Mouse (Mus musculus) embryonic facial prominence, embryonic 14.5 days (tissue): ENCODE measurements around the gene Kctd2. TPM values are rescaled to one million over a fixed set of nuclear protein-coding genes. Genes with fewer than 3 reads are reported as not detected.

Experiments used
- ATAC-seq: fragments of 200-750 bp; cut with Nextera tagmentation; 2 replicates; pipeline ENCODE4 v1.8.0; 2017; ENCODE audit warnings: low read depth, moderate number of reproducible peaks, moderate TSS enrichment
- DNase-seq: peaks from one replicate; pipeline ENCODE4 v3.0.0-alpha.2; 2015; ENCODE audit warnings: low spot score
- H3K27ac ChIP-seq: fragments of 300-500 bp; sonication (generic); replicated peaks from 2 replicates; pipeline ENCODE4 v1.5.1; 2014; ENCODE audit warnings: low read depth, mild to moderate bottlenecking, low read length, moderate library complexity
- H3K27me3 ChIP-seq: fragments of 300-500 bp; sonication (generic); replicated peaks from 2 replicates; pipeline ENCODE4 v1.6.1; 2014; ENCODE audit warnings: low read length; ENCODE audit not compliant: control insufficient read depth, insufficient read depth
- H3K36me3 ChIP-seq: fragments of 300-500 bp; sonication (generic); 2 replicates; pipeline ENCODE4 v1.6.1; 2014; ENCODE audit warnings: low read length, mixed read lengths; ENCODE audit not compliant: control insufficient read depth, insufficient read depth
- H3K4me1 ChIP-seq: fragments of 300-500 bp; sonication (generic); 2 replicates; pipeline ENCODE4 v1.6.1; 2014; ENCODE audit warnings: antibody characterized with exemption, low read length; ENCODE audit not compliant: control insufficient read depth, insufficient read depth
- H3K4me2 ChIP-seq: fragments of 300-500 bp; sonication (generic); 2 replicates; pipeline ENCODE4 v1.6.1; 2014; ENCODE audit warnings: low read depth, mild to moderate bottlenecking, low read length, moderate library complexity, mixed read lengths
- H3K4me3 ChIP-seq: fragments of 300-500 bp; sonication (generic); 2 replicates; pipeline ENCODE4 v1.5.1; 2014; ENCODE audit warnings: low read depth, mild to moderate bottlenecking, low read length
- H3K9ac ChIP-seq: fragments of 300-500 bp; sonication (generic); 2 replicates; pipeline ENCODE4 v1.6.1; 2014; ENCODE audit warnings: low read depth, mild to moderate bottlenecking, low read length, moderate library complexity, mixed read lengths
- H3K9me3 ChIP-seq: fragments of 300-500 bp; sonication (generic); 2 replicates; pipeline ENCODE4 v1.6.1; 2016; ENCODE audit warnings: low read length; ENCODE audit not compliant: control insufficient read depth
- WGBS: fragments of 180-500 bp; shearing (Covaris S2); extraction: QIAGEN DNeasy Blood & Tissue Kit; methylation state at CpG from one replicate; pipeline ENCODE4 v1.1.7; 2014; 5-methylcytosine and 5-hydroxymethylcytosine counted together
- polyA plus RNA-seq: library from polyadenylated mRNA; unstranded; fragments of >200 nt; fragmentation: Nextera tagmentation; extraction: Ambion mirVana; gene quantifications from 2 replicates; pipeline ENCODE4 v1.2.1, GENCODE M21; 2014

Kctd2 gene
- polyA plus RNA-seq, 1 experiment from 2014 or later = 21.8 TPM

GRCm38 (mm10) chr11:115408266-115408920 lies 11.5 kb upstream of the Kctd2 start:
- Histone ChIP-seq H3K4me3 (no peak overlapping the region), H3K9me3 (no peaks in the 10 kb centered on the region), H3K4me1 (peaks cover 12% of the 10 kb centered on the region), H3K27ac (no peak overlapping the region), H3K36me3 (peaks cover 48% of the 10 kb centered on the region), H3K4me2 (no peak overlapping the region), H3K9ac (no peak overlapping the region), H3K27me3 (no peaks in the 10 kb centered on the region)
- no peak for ATAC-seq
- DNase-seq = no peak
- WGBS = 85% methylated on average over 6 of the region's 6 CpGs

- 63% methylated on average over 7 of the region's 7 CpGs for WGBS
- H3K4me2 ChIP-seq = no peak overlapping the region
- peaks cover 48% of the 10 kb centered on the region for H3K36me3 ChIP-seq
- DNase-seq (no peak), ATAC-seq (no peak; the same call in 1 of the 2 replicates)
- H3K27ac ChIP-seq = peak overlapping the region; percentile 61
- H3K27me3 ChIP-seq = no peaks in the 10 kb centered on the region
- H3K9me3 ChIP-seq = no peaks in the 10 kb centered on the region
- H3K4me1 ChIP-seq = peaks cover 9% of the 10 kb centered on the region
- no peak overlapping the region for H3K9ac ChIP-seq
- H3K4me3 ChIP-seq = no peak overlapping the region
Observed at GRCm38 (mm10) chr11:115409556-115409955, 10.4 kb upstream of the Kctd2 start.

- Histone ChIP-seq H3K27ac (peak overlapping the region; percentile 88), H3K9ac (peak overlapping the region; percentile 95), H3K36me3 (peaks cover 32% of the 10 kb centered on the region), H3K4me1 (peaks cover 21% of the 10 kb centered on the region), H3K4me2 (peak overlapping the region; percentile 99), H3K9me3 (no peaks in the 10 kb centered on the region), H3K27me3 (no peaks in the 10 kb centered on the region), H3K4me3 (peak overlapping the region; percentile 74)
- DNase-seq (peak; percentile 63), ATAC-seq (peak; percentile 59)
- WGBS = 2% methylated on average over 26 of the region's 45 CpGs
Observed at GRCm38 (mm10) chr11:115420336-115421190, 635 bp downstream of the Kctd2 start.

- peaks cover 30% of the 10 kb centered on the region; the same call in 1 of the 2 replicates for H3K36me3 ChIP-seq
- ATAC-seq (no peak), DNase-seq (no peak)
- H3K27me3 ChIP-seq = no peaks in the 10 kb centered on the region
- no peaks in the 10 kb centered on the region for H3K9me3 ChIP-seq
- H3K27ac ChIP-seq = no peak overlapping the region
- 39% methylated on average over 1 of the region's 1 CpGs for WGBS
- peaks cover 21% of the 10 kb centered on the region for H3K4me1 ChIP-seq
- peak overlapping the region; percentile 99 for H3K4me2 ChIP-seq
- peak overlapping the region; percentile 74; the same call in 1 of the 2 replicates for H3K4me3 ChIP-seq
- H3K9ac ChIP-seq = peak overlapping the region; percentile 95; the same call in 1 of the 2 replicates
Observed at GRCm38 (mm10) chr11:115421328-115421727, 1.4 kb downstream of the Kctd2 start.

- DNase-seq (no peak), ATAC-seq (no peak)
- H3K4me3 ChIP-seq = no peak overlapping the region
- H3K9ac ChIP-seq = no peak overlapping the region
- H3K27ac ChIP-seq = no peak overlapping the region
- peaks cover 21% of the 10 kb centered on the region for H3K4me1 ChIP-seq
- WGBS = 81% methylated on average over 16 of the region's 16 CpGs
- H3K4me2 ChIP-seq = no peak overlapping the region
- H3K36me3 ChIP-seq = peaks cover 31% of the 10 kb centered on the region; the same call in 1 of the 2 replicates
- H3K9me3 ChIP-seq = no peaks in the 10 kb centered on the region
- H3K27me3 ChIP-seq = no peaks in the 10 kb centered on the region
Observed at GRCm38 (mm10) chr11:115421972-115422371, 2.0 kb downstream of the Kctd2 start.

- no peak for ATAC-seq
Observed at GRCm38 (mm10) chr11:115423091-115423490, 3.2 kb downstream of the Kctd2 start.

GRCm38 (mm10) chr11:115424666-115425065 lies 4.7 kb downstream of the Kctd2 start:
- no peak overlapping the region for H3K4me2 ChIP-seq
- no peak overlapping the region for H3K4me3 ChIP-seq
- peaks cover 15% of the 10 kb centered on the region for H3K4me1 ChIP-seq
- 89% methylated on average over 7 of the region's 7 CpGs for WGBS
- H3K27ac ChIP-seq = no peak overlapping the region
- no peaks in the 10 kb centered on the region for H3K9me3 ChIP-seq
- DNase-seq = no peak
- peaks cover 34% of the 10 kb centered on the region for H3K36me3 ChIP-seq
- ATAC-seq = no peak
- H3K27me3 ChIP-seq = no peaks in the 10 kb centered on the region
- no peak overlapping the region for H3K9ac ChIP-seq

More at GRCm38 (mm10) chr11:115423091-115423490, 3.2 kb downstream of the Kctd2 start:
- Histone ChIP-seq H3K9me3 (no peaks in the 10 kb centered on the region), H3K36me3 (peaks cover 27% of the 10 kb centered on the region; the same call in 1 of the 2 replicates), H3K4me1 (peaks cover 21% of the 10 kb centered on the region), H3K27me3 (no peaks in the 10 kb centered on the region), H3K4me2 (no peak overlapping the region), H3K9ac (no peak overlapping the region), H3K27ac (no peak overlapping the region), H3K4me3 (no peak overlapping the region)
- 70% methylated on average over 3 of the region's 3 CpGs for WGBS
- DNase-seq = no peak

- H3K4me3 ChIP-seq = no peak overlapping the region
- peaks cover 13% of the 10 kb centered on the region for H3K4me1 ChIP-seq
- H3K27ac ChIP-seq = no peak overlapping the region
- H3K9ac ChIP-seq = no peak overlapping the region
- DNase-seq = no peak
- H3K4me2 ChIP-seq = no peak overlapping the region
- no peak for ATAC-seq
- peaks cover 44% of the 10 kb centered on the region for H3K36me3 ChIP-seq
- no peaks in the 10 kb centered on the region for H3K9me3 ChIP-seq
- H3K27me3 ChIP-seq = no peaks in the 10 kb centered on the region
- WGBS = 87% methylated on average over 6 of the region's 6 CpGs
Observed at GRCm38 (mm10) chr11:115425671-115426070, 5.7 kb downstream of the Kctd2 start.
